Mouse (Mus musculus): Measurements from ENCODE around the gene Tspan5. TPM values are rescaled to one million over a fixed set of nuclear protein-coding genes. Genes with fewer than 3 reads are reported as not detected.

Tspan5 gene
- total and polyA plus RNA-seq, 3 experiments, result 28.1 to 35.1 TPM; not detected in 1

GRCm38 (mm10) chr3:138864166-138864648 lies 122.2 kb downstream of the Tspan5 start:
- TF ChIP-seq POLR2AphosphoS2 (IDR thresholded peaks at IDR 0.05; ENCODE audit: low read length) (no peak), SIN3A (IDR thresholded peaks at IDR 0.05; ENCODE audit: low read length) (no peak), HCFC1 (IDR thresholded peaks at IDR 0.05; ENCODE audit: low read depth, low read length) (no peak), CHD1 (IDR thresholded peaks at IDR 0.05; ENCODE audit: low read depth, low read length) (no peak), MAZ (IDR thresholded peaks at IDR 0.05; ENCODE audit: low read depth, low read length) (no peak), POLR2A (IDR thresholded peaks at IDR 0.05; ENCODE audit: control insufficient read depth in 1 of 2, insufficient read depth in 1 of 2, low read depth in 1 of 2, low read length in 2 of 2, poor library complexity in 1 of 2) (no peak), MAFK (IDR thresholded peaks at IDR 0.05; ENCODE audit: borderline replicate concordance, low read depth, low read length) (no peak), ZMIZ1 (IDR thresholded peaks at IDR 0.05; ENCODE audit: low read depth, low read length) (no peak), ELF1 (IDR thresholded peaks at IDR 0.05; ENCODE audit: low read depth, low read length) (no peak), MYB (IDR thresholded peaks at IDR 0.05; ENCODE audit: low read depth, low read length) (no peak), ETS1 (IDR thresholded peaks at IDR 0.05; ENCODE audit: low read depth, low read length) (no peak), BHLHE40 (IDR thresholded peaks at IDR 0.05; ENCODE audit: borderline replicate concordance, low read depth, low read length) (no peak), RCOR1 (IDR thresholded peaks at IDR 0.05; ENCODE audit: low read depth, low read length) (no peak), NRF1 (IDR thresholded peaks at IDR 0.05; ENCODE audit: insufficient read depth, low read depth, low read length, poor library complexity, severe bottlenecking) (no peak), E2F4 (IDR thresholded peaks at IDR 0.05; ENCODE audit: borderline replicate concordance, low read depth, low read length) (no peak), ZKSCAN1 (IDR thresholded peaks at IDR 0.05; ENCODE audit: low read depth, low read length) (no peak), TAL1 (IDR thresholded peaks at IDR 0.05; ENCODE audit: low read length) (no peak), ZC3H11A (IDR thresholded peaks at IDR 0.05; ENCODE audit: low read depth, low read length) (no peak)
- Histone ChIP-seq H3K27ac (ENCODE audit: control insufficient read depth, low read depth, low read length) (no peak overlapping the region), H3K4me3 (ENCODE audit: control insufficient read depth in 1 of 2, insufficient read depth in 1 of 2, low read depth in 2 of 2, low read length in 2 of 2) (no peak overlapping the region), H3K9ac (ENCODE audit: control insufficient read depth, low read depth, low read length, poor library complexity, severe bottlenecking) (no peak overlapping the region), H3K9me3 (replicated peaks; ENCODE audit: insufficient read depth, low read length) (no peaks in the 10 kb centered on the region), H3K27me3 (ENCODE audit: control insufficient read depth in 1 of 2, insufficient read depth in 2 of 2, low read length in 2 of 2) (no peaks in the 10 kb centered on the region), H3K36me3 (ENCODE audit: control insufficient read depth in 1 of 2, insufficient read depth in 2 of 2, low read length in 2 of 2) (no peaks in the 10 kb centered on the region; a peak in 1 of 4 replicates), H3K4me1 (ENCODE audit: control insufficient read depth in 1 of 2, insufficient read depth in 2 of 2, low read length in 2 of 2) (no peaks in the 10 kb centered on the region), H3K79me2 (ENCODE audit: control insufficient read depth, insufficient read depth, low read length, poor library complexity) (no peaks in the 10 kb centered on the region)
- DNase-seq (ENCODE audit: low read depth, low spot score), result no peak

- H3K9me3 ChIP-seq (replicated peaks; ENCODE audit: insufficient read depth, low read length), result no peaks in the 10 kb centered on the region
- TF ChIP-seq TAL1 (IDR thresholded peaks at IDR 0.05; ENCODE audit: low read length), result no peak
- no peak for TF ChIP-seq USF1 (IDR thresholded peaks at IDR 0.05; ENCODE audit: low read depth, low read length)
- no peak for TF ChIP-seq ETS1 (IDR thresholded peaks at IDR 0.05; ENCODE audit: low read depth, low read length)
- TF ChIP-seq MEF2A (IDR thresholded peaks at IDR 0.05; ENCODE audit: extremely low read depth, insufficient replicate concordance, low read depth, low read length, poor library complexity, severe bottlenecking), result no peak
- TF ChIP-seq GABPA (IDR thresholded peaks at IDR 0.05; ENCODE audit: low read depth, low read length), result no peak
- no peak for TF ChIP-seq POLR2AphosphoS2 (IDR thresholded peaks at IDR 0.05; ENCODE audit: low read length)
- TF ChIP-seq SMC3 (IDR thresholded peaks at IDR 0.05; ENCODE audit: low read depth, low read length), result no peak
- TF ChIP-seq GATA1 (IDR thresholded peaks at IDR 0.05; ENCODE audit: low read depth, low read length), result no peak
- no peak for TF ChIP-seq CTCF (IDR thresholded peaks at IDR 0.05 in 2 of 3, conservative IDR thresholded peaks at IDR 0.05 in 1 of 3; ENCODE audit: control insufficient read depth in 1 of 3, insufficient read depth in 1 of 3, low read depth in 2 of 3, low read length in 3 of 3, poor library complexity in 1 of 3, severe bottlenecking in 1 of 3)
- TF ChIP-seq MYB (IDR thresholded peaks at IDR 0.05; ENCODE audit: low read depth, low read length), result no peak
- TF ChIP-seq RAD21 (IDR thresholded peaks at IDR 0.05; ENCODE audit: low read depth, low read length), result no peak
- TF ChIP-seq TBP (IDR thresholded peaks at IDR 0.05; ENCODE audit: low read depth, low read length), result no peak
- TF ChIP-seq HCFC1 (IDR thresholded peaks at IDR 0.05; ENCODE audit: low read depth, low read length), result no peak
- TF ChIP-seq MYC (IDR thresholded peaks at IDR 0.05; ENCODE audit: low read depth, low read length), result no peak
- no peak for TF ChIP-seq MXI1 (IDR thresholded peaks at IDR 0.05; ENCODE audit: low read depth, low read length)
- no peak for TF ChIP-seq RCOR1 (IDR thresholded peaks at IDR 0.05; ENCODE audit: low read depth, low read length)
- no peak overlapping the region for H3K4me3 ChIP-seq (ENCODE audit: control insufficient read depth in 1 of 2, insufficient read depth in 1 of 2, low read depth in 2 of 2, low read length in 2 of 2)
- H3K36me3 ChIP-seq (ENCODE audit: control insufficient read depth in 1 of 2, insufficient read depth in 2 of 2, low read length in 2 of 2), result no peaks in the 10 kb centered on the region; a peak in 1 of 4 replicates
- no peaks in the 10 kb centered on the region for H3K27me3 ChIP-seq (ENCODE audit: control insufficient read depth in 1 of 2, insufficient read depth in 2 of 2, low read length in 2 of 2)
- H3K9ac ChIP-seq (ENCODE audit: control insufficient read depth, low read depth, low read length, poor library complexity, severe bottlenecking), result no peak overlapping the region
- H3K4me1 ChIP-seq (ENCODE audit: control insufficient read depth in 1 of 2, insufficient read depth in 2 of 2, low read length in 2 of 2), result no peaks in the 10 kb centered on the region
- no peak overlapping the region for H3K27ac ChIP-seq (ENCODE audit: control insufficient read depth, low read depth, low read length)
- H3K79me2 ChIP-seq (ENCODE audit: control insufficient read depth, insufficient read depth, low read length, poor library complexity), result no peaks in the 10 kb centered on the region
- DNase-seq (ENCODE audit: low read depth, low spot score), result no peak
These were observed 123.3 kb downstream of the Tspan5 start for GRCm38 (mm10) chr3:138865271-138865670.

Measured in MEL (cell line).